Mouse (Mus musculus) lung, postnatal 25 days (tissue): Measurements from ENCODE around the gene Elavl2.
A peak's percentile ranks its signal among the peaks of the same experiment; 100 is the strongest.

Experiments used
- DNase-seq: peaks from one replicate; pipeline ENCODE4 v3.0.0; 2022; ENCODE audit warnings: low spot score

Elavl2 gene

DNA sequence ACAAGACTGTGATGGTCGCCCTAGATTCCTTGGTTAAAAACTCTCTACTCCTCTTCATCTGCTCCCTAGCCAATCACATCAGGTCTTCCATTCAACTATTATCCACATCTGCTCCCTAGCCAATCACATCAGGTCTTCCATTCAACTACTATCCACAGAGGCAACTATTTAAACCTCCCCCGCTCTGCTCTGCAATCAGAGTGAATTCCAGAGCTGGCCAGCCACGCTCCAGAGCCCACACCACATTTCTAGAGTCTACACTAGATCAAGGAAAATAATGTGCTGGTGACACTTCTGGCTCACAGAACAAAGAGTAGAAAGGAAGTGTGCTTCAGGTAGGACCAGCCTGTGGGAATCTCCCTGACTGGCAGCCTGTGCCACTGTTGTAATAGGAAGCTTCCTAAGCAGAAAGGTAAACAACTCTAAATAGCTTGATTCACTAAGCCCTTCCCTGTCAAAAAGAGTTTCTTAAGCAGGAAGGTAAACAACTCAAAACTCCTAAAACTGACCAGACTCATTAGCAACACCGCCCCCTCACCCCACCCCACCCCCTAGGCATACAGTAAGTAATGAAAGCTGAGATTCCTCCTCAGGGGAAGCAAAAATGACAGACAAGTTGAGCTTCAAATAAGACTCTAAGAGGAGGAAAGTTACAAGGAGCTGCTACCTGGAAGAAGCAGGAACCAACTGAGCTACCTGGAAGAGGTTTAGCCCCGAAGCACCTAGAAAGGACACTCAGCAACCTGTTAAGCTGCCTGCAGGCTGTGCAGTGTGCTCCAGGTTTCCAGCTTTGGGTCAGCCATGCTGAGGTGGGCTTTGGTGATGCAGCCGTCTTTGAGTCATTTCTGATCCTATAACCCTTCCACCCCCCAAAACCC lies 191.9 kb downstream of the Elavl2 start:
- DNase-seq: peak; percentile 1
